Mouse (Mus musculus) 3134 (cell line): Measurements from ENCODE around the gene Gm7358.
"Not testable (repeated sequence)": the region's sequence is repeated elsewhere in the genome, so short reads cannot be mapped to it uniquely, and the experiment has no call there.

Source experiments
- DNase-seq: peaks from one replicate; pipeline ENCODE4 v3.0.0-alpha.2; 2011; ENCODE audit warnings: low spot score; ENCODE audit not compliant: insufficient read length; ENCODE audit errors: extremely low read depth

Gene Gm7358

GRCm38 (mm10) chr17:14059431-14059830, at the start of gene Gm7358:
Gm7358 (minus strand) TSS chr17:14059531.
- not testable (repeated sequence) for DNase-seq

- DNase-seq, result not testable (repeated sequence)
These were observed 43.7 kb upstream of the Gm7358 start for GRCm38 (mm10) chr17:14103018-14103417.

GRCm38 (mm10) chr17:14101446-14101980, 42.2 kb upstream of the Gm7358 start:
- DNase-seq, result not testable (repeated sequence)

- DNase-seq, result not testable (repeated sequence)
These were observed 40.6 kb upstream of the Gm7358 start for GRCm38 (mm10) chr17:14099886-14100285.

GRCm38 (mm10) chr17:14094165-14094564, 34.8 kb upstream of the Gm7358 start:
- not testable (repeated sequence) for DNase-seq

GRCm38 (mm10) chr17:14086629-14087028, 27.3 kb upstream of the Gm7358 start:
- not testable (repeated sequence) for DNase-seq

GRCm38 (mm10) chr17:14041880-14042279, 17.5 kb downstream of the Gm7358 start:
- DNase-seq, result not testable (repeated sequence)

GRCm38 (mm10) chr17:14037012-14037411, 22.3 kb downstream of the Gm7358 start:
- not testable (repeated sequence) for DNase-seq

- DNase-seq, result not testable (repeated sequence)
These were observed 23.2 kb downstream of the Gm7358 start for GRCm38 (mm10) chr17:14036113-14036512.
